Mouse (Mus musculus): ENCODE measurements around the gene Sec13.
"Not testable (repeated sequence)": the region's sequence is repeated elsewhere in the genome, so short reads cannot be mapped to it uniquely, and the experiment has no call there.

Gene Sec13

GRCm38 (mm10) chr6:113740236-113741217, at the start of gene Sec13:
TSS of gene Sec13 (minus strand) at chr6:113740743.
- peak; percentile 91 for DNase-seq (ENCODE audit: low spot score)

- DNase-seq (ENCODE audit: low spot score), result no peak
These were observed 47.0 kb upstream of the Sec13 start for GRCm38 (mm10) chr6:113787459-113787968.

- no peak for DNase-seq (ENCODE audit: low spot score)
These were observed 45.1 kb upstream of the Sec13 start for GRCm38 (mm10) chr6:113785658-113786057.

- no peak for DNase-seq (ENCODE audit: low spot score)
These were observed 37.7 kb upstream of the Sec13 start for GRCm38 (mm10) chr6:113778229-113778753.

- DNase-seq (ENCODE audit: low spot score), result no peak
These were observed 28.3 kb upstream of the Sec13 start for GRCm38 (mm10) chr6:113768804-113769203.

GRCm38 (mm10) chr6:113761644-113762043, 21.1 kb upstream of the Sec13 start:
- DNase-seq (ENCODE audit: low spot score), result peak; percentile 58

- DNase-seq (ENCODE audit: low spot score), result no peak
These were observed 8.7 kb upstream of the Sec13 start for GRCm38 (mm10) chr6:113749119-113749685.

GRCm38 (mm10) chr6:113748351-113748750, 7.8 kb upstream of the Sec13 start:
- no peak for DNase-seq (ENCODE audit: low spot score)

GRCm38 (mm10) chr6:113747284-113747683, 6.7 kb upstream of the Sec13 start:
- DNase-seq (ENCODE audit: low spot score), result no peak

- DNase-seq (ENCODE audit: low spot score), result no peak
These were observed 4.6 kb upstream of the Sec13 start for GRCm38 (mm10) chr6:113745117-113745516.

- DNase-seq (ENCODE audit: low spot score), result no peak
These were observed 2.6 kb upstream of the Sec13 start for GRCm38 (mm10) chr6:113743111-113743510.

- no peak for DNase-seq (ENCODE audit: low spot score)
These were observed 1.8 kb upstream of the Sec13 start for GRCm38 (mm10) chr6:113742321-113742720.

GRCm38 (mm10) chr6:113741425-113741824, 882 bp upstream of the Sec13 start:
- no peak for DNase-seq (ENCODE audit: low spot score)

GRCm38 (mm10) chr6:113737318-113738046, 3.1 kb downstream of the Sec13 start:
- DNase-seq (ENCODE audit: low spot score), result no peak

- DNase-seq (ENCODE audit: low spot score), result no peak
These were observed 9.2 kb downstream of the Sec13 start for GRCm38 (mm10) chr6:113731296-113731695.

GRCm38 (mm10) chr6:113728181-113728580, 12.4 kb downstream of the Sec13 start:
- DNase-seq (ENCODE audit: low spot score), result no peak

- no peak for DNase-seq (ENCODE audit: low spot score)
These were observed 19.5 kb downstream of the Sec13 start for GRCm38 (mm10) chr6:113721061-113721460.

- no peak for DNase-seq (ENCODE audit: low spot score)
These were observed 20.7 kb downstream of the Sec13 start, which contains the start of gene Ghrl for GRCm38 (mm10) chr6:113719878-113720277. TSS of gene Ghrl (minus strand) at chr6:113719880.

GRCm38 (mm10) chr6:113717541-113717940, 23.0 kb downstream of the Sec13 start:
- DNase-seq (ENCODE audit: low spot score), result no peak

GRCm38 (mm10) chr6:113714797-113715196, 25.7 kb downstream of the Sec13 start:
- DNase-seq (ENCODE audit: low spot score), result no peak

GRCm38 (mm10) chr6:113714276-113714675, 26.3 kb downstream of the Sec13 start:
- DNase-seq (ENCODE audit: low spot score), result no peak

GRCm38 (mm10) chr6:113713389-113713788, 27.2 kb downstream of the Sec13 start:
- DNase-seq (ENCODE audit: low spot score), result not testable (repeated sequence)

All from testis, postnatal 10 days (tissue).